Mouse (Mus musculus) cerebellum, adult 2 months (tissue): ENCODE measurements around the gene Hdhd5.

Source experiments
- CTCF ChIP-seq: fragments of 200-500 bp; IDR thresholded peaks from 2 replicates; pipeline ENCODE4 v1.5.1; 2011; ENCODE audit warnings: low read depth, mild to moderate bottlenecking, control low read depth, low read length, moderate library complexity, borderline replicate concordance; ENCODE audit not compliant: insufficient read depth
- POLR2A ChIP-seq: fragments of 200-500 bp; IDR thresholded peaks from 2 replicates; pipeline ENCODE4 v1.6.1; 2011; ENCODE audit warnings: low read length, control low read depth, borderline replicate concordance; ENCODE audit not compliant: insufficient read depth

DNA sequence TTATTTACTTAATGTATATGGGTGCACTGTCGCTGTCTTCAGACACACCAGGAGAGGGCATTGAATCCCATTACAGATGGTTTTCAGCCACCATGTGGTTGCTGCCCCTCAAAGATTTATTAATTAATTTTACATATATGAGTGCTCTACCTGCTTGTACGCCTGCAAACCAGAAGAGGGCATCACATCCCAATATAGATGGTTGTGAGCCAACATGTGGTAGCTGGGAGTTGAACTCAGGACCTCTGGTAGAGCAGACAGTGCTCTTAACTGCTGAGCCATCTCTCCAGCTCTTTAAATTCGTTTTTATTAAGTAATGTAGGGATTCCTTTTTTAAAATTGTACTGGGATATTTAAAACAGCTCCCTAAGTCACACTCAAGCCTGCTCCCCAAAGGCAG, 61.9 kb downstream of the Hdhd5 start:
- TF ChIP-seq POLR2A, result no peak
- TF ChIP-seq CTCF, result no peak
